Mouse (Mus musculus) kidney, postnatal 4 days (tissue): ENCODE data around the gene Svs1.

Experiments used
- DNase-seq, 2 experiments: peaks; one replicate each; pipeline ENCODE4 v3.0.0; 2021; ENCODE audit warnings: mixed read lengths in 2 of 2

Gene Svs1

GRCm38 (mm10) chr6:49011191-49011590, 24.5 kb downstream of the Svs1 start:
- DNase-seq = no peak

- DNase-seq = no peak
Measured at GRCm38 (mm10) chr6:49013023-49013422, 26.4 kb downstream of the Svs1 start.

- no peak for DNase-seq
Measured at GRCm38 (mm10) chr6:49013458-49013857, 26.8 kb downstream of the Svs1 start.

- DNase-seq = peak in 1 of 2 experiments; percentile 12
Measured at GRCm38 (mm10) chr6:49017150-49017549, 30.5 kb downstream of the Svs1 start.

- no peak for DNase-seq
Measured at GRCm38 (mm10) chr6:49019341-49019740, 32.7 kb downstream of the Svs1 start.

DNA sequence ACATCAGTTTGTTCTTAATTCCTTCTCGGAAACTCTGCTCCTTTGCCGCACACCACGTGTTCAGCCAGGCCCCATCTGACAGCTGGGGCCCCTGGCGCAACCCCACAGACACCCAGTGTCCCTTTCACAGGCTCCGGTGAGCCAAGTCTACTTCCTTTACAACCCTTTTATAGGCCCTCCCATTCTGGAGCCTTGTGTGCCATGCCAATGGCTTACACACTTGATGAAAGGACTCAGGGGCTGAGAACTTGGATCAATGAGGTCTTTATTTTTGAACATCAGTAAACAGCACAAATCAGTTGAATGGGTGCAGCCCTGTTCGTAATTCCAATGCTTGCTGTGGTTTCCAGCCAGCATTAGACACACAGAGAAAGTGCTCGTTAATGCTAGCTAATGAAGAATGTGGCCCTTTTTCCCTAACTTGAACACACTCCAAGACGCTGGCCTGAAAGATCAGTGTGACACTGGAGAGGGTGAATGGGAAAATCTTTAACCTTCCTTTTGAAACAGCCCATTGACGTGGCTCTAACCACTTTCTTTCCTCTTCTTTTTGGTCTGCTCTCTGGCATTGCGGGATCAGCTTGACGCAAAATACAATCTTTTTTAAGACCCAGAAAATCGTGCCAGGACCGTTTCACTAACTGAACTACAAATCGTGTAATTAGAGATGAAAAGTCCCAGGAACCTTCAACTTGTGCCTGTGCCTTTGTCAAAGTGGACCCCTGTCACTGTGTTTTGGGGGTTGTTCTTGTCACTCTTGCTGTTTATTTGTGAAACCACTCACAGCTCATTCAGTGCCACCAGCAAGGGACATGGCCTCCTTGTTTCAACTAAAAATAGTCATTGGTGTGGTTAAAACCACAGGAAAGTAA, 34.7 kb downstream of the Svs1 start:
- no peak for DNase-seq

- DNase-seq = no peak
Measured at GRCm38 (mm10) chr6:49022384-49022783, 35.7 kb downstream of the Svs1 start.

DNA sequence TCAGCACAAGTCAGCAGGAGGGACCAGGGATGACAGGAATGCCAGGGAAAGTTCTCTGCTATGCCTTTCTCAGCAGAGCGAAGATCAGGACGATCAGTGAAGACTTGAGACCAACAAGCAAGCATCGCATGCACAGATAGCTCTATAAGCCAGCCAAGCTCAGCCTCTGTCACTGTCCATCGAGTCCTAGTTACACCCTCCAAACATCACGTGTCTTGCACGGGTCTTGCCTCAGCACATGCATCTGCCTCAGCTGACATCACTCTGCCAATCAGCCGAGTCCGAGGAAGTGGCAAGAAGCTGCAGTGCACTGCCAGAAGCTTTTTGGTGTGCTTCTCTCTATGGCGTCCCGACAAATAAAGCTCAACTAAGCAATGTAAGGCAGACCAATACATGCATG, 36.7 kb downstream of the Svs1 start:
- no peak for DNase-seq

GRCm38 (mm10) chr6:49025290-49025689, 38.6 kb downstream of the Svs1 start:
- no peak for DNase-seq

GRCm38 (mm10) chr6:49026496-49026895, 39.8 kb downstream of the Svs1 start:
- no peak for DNase-seq

GRCm38 (mm10) chr6:49028019-49028418, 41.4 kb downstream of the Svs1 start:
- DNase-seq = no peak

- DNase-seq = no peak
Measured at GRCm38 (mm10) chr6:49028708-49029107, 42.0 kb downstream of the Svs1 start.

GRCm38 (mm10) chr6:49031230-49031629, 44.6 kb downstream of the Svs1 start:
- no peak for DNase-seq

- DNase-seq = no peak
Measured at GRCm38 (mm10) chr6:49032783-49033182, 46.1 kb downstream of the Svs1 start.

DNA sequence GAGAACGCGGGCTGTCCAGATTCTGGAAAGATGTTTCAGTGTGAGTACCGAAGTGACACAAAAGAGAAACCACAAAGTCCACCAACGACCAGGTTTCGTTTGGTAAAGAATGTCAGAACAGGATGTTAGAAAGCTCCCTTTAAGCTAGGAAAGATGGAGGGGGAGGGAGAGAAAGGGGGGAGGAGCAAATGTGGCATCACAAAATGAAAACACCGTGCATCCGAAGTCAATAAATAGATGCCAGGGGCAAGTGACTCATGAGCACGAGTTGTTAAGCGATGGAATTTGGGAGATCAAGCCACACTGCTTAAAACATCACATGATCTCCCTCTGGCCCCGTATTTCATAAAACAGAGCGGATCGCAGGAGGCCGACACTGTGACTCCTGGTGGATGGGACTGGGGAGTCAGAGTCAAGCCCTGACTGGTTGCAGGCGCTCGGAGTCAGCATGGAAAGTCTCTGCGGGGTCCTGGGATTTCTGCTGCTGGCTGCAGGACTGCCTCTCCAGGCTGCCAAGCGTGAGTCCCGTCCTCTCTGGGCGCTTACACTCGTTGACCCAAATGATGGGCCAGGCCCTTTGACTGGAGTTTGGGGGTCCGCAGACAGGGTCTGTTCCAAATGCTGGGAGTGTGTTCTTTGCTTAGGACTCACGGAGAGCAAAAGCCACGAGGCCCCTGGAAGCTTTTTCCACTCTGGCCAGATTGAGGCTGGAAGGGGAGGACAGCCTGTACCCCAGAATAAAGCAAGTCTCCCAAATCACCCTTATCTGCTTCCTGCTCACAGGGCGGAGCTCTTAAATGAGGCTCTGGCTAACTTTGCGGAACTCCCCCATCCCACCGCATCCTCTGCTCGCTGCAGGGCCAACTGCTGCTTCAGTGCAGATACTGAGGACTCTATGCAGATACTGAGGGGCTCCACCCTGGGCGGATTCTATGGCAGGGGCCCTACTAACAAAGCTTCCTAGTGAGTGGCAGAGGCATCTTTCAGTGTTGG, 49.9 kb downstream of the Svs1 start, which contains the start of gene Gpnmb:
Gene Gpnmb, plus strand, starts transcription at position 272 of the 993 bp plus-strand sequence.
- peak; percentile 22 to 37 for DNase-seq

GRCm38 (mm10) chr6:49037268-49037662, 50.6 kb downstream of the Svs1 start:
- DNase-seq = no peak

DNA sequence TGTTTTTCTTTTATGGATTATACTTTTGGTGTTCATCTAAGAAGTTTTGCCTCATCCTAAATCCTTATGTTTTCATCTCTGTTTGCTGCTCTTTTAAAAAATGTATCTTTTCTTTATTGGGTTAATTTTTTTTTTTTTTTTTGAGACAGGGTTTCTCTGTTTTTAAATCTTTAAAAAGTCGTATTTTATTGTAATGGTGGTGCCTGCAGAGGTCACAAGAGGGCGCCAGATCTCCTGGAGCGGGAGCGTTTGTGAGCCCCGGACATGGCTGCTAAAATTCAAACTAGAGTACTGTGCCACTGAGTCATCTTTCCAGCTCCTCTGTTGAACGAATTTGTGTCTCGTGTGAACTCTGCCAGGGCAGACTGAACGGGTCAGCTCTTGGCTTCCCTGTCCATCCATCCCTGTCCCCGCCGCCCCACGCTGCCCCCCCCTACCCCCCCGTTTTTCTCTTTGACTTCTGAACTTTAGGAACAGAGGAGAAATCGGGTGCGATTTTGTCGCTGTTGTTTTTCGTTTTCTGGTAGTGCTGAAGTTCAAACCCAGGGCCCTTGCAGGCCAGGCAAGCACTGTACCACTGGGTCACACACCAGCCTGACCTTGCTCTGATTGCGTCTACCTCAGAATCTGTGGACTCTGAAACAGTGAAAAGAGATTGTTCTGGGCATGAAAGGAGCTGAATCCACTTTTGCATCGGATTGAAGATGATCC, 53.0 kb downstream of the Svs1 start:
- peak; percentile 80 to 83 for DNase-seq
